ENCODE assay signal across 22 mouse cellular contexts in the genomic region with DNA sequence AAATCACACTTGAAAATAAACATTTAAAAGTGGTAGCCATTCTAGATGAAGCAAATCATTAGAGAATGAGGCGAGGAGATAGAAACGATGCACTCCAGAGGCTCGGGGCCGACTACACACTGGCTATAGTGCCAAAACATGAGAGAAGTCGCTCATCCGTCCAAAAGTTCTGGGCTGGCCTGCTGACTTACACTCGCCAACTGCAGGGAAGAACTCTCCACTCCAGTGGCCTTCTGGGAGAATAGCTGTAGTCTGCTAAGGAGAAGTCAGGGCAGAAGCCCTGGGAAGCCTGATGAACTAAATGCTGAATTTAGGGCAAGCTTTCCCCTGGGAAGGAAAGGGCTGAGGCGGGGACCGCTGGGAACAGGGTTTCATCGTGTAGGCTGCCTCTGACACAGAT.
"Had no signal": no experiment of that assay in that cellular context is flagged by ENCODE, and none has a peak within 500 bp of the region (broad histone marks: within the 10 kb centered on the region; RNA-seq: fewer than 3 reads in every experiment).

No protein-coding gene starts in this region.

- H3K36me3 ChIP-seq: limb, embryonic 10.5 days; limb, embryonic 13.5 days; liver, embryonic 12.5 days; liver, embryonic 15.5 days; lung, embryonic 15.5 days; stomach, embryonic 15.5 days had no signal

- H3K27ac ChIP-seq: limb, embryonic 10.5 days; limb, embryonic 13.5 days; liver, embryonic 12.5 days; liver, embryonic 15.5 days; lung, embryonic 15.5 days; midbrain, embryonic 10.5 days; neural tube, embryonic 13.5 days; stomach, embryonic 15.5 days had no signal

- H3K4me2 ChIP-seq: limb, embryonic 13.5 days; liver, embryonic 12.5 days; liver, embryonic 15.5 days; lung, embryonic 15.5 days; midbrain, embryonic 13.5 days; neural tube, embryonic 13.5 days; stomach, embryonic 15.5 days had no signal

- DNase-seq: kidney, postnatal 10 days; kidney, postnatal 36 days; liver; lung, adult 18-20 months; lung, postnatal 10 days; lung, postnatal 36 days; retina, postnatal 1 day; right cerebral cortex, postnatal 25 days; spleen, adult 18-20 months; thymus, postnatal 25 days had no signal

- H3K27me3 ChIP-seq: limb, embryonic 13.5 days; liver, embryonic 12.5 days; liver, embryonic 15.5 days; lung, embryonic 15.5 days; megakaryocyte, embryonic 14.5 days; midbrain, embryonic 13.5 days; neural tube, embryonic 13.5 days; stomach, embryonic 15.5 days had no signal

- H3K9me3 ChIP-seq: limb, embryonic 10.5 days; limb, embryonic 13.5 days; liver, embryonic 12.5 days; liver, embryonic 15.5 days; lung, embryonic 15.5 days; midbrain, embryonic 10.5 days; midbrain, embryonic 13.5 days; neural tube, embryonic 13.5 days; stomach, embryonic 15.5 days had no signal

- H3K4me3 ChIP-seq: limb, embryonic 10.5 days; limb, embryonic 13.5 days; liver, embryonic 12.5 days; liver, embryonic 15.5 days; lung, embryonic 15.5 days; megakaryocyte, embryonic 14.5 days; midbrain, embryonic 10.5 days; midbrain, embryonic 13.5 days; myocyte; neural tube, embryonic 13.5 days; stomach, embryonic 15.5 days had no signal

- ATAC-seq: liver, embryonic 12.5 days; midbrain, embryonic 13.5 days; midbrain, embryonic 16.5 days had no signal

- H3K9ac ChIP-seq: limb, embryonic 13.5 days; liver, embryonic 12.5 days; liver, embryonic 15.5 days; lung, embryonic 15.5 days; midbrain, embryonic 13.5 days; neural tube, embryonic 13.5 days; stomach, embryonic 15.5 days had no signal

- H3K4me1 ChIP-seq: limb, embryonic 10.5 days; limb, embryonic 13.5 days; liver, embryonic 12.5 days; liver, embryonic 15.5 days; lung, embryonic 15.5 days; megakaryocyte, embryonic 14.5 days; midbrain, embryonic 10.5 days; neural tube, embryonic 13.5 days; stomach, embryonic 15.5 days had no signal
